Mouse (Mus musculus) heart, postnatal 0 days (tissue): ENCODE data around the gene Usp48. TPM values are rescaled to one million over a fixed set of nuclear protein-coding genes. Genes with fewer than 3 reads are reported as not detected.

Source experiments
- ATAC-seq: fragments of 200-750 bp; cut with Nextera tagmentation; 2 replicates; pipeline ENCODE4 v1.8.0; 2017; ENCODE audit warnings: low read depth, moderate number of reproducible peaks, moderate library complexity; ENCODE audit not compliant: insufficient read depth
- DNase-seq: peaks from one replicate; pipeline ENCODE4 v3.0.0-alpha.2; 2016; ENCODE audit warnings: low spot score
- H3K27ac ChIP-seq: fragments of 300-500 bp; sonication (generic); 2 replicates; pipeline ENCODE4 v1.5.1; 2014; ENCODE audit warnings: low read depth, mild to moderate bottlenecking
- H3K27me3 ChIP-seq: fragments of 300-500 bp; sonication (generic); 2 replicates; pipeline ENCODE4 v1.6.1; 2014; ENCODE audit warnings: low read length, mixed read lengths; ENCODE audit not compliant: control insufficient read depth, insufficient read depth
- H3K36me3 ChIP-seq: fragments of 300-500 bp; sonication (generic); replicated peaks from 2 replicates; pipeline ENCODE4 v1.6.1; 2014; ENCODE audit warnings: low read length, mixed read lengths; ENCODE audit not compliant: control insufficient read depth, insufficient read depth
- H3K4me1 ChIP-seq: fragments of 300-500 bp; sonication (generic); 2 replicates; pipeline ENCODE4 v1.6.1; 2014; ENCODE audit warnings: antibody characterized with exemption; ENCODE audit not compliant: control insufficient read depth, insufficient read depth
- H3K4me2 ChIP-seq: fragments of 300-500 bp; sonication (generic); 2 replicates; pipeline ENCODE4 v1.6.1; 2014; ENCODE audit warnings: low read depth, mild to moderate bottlenecking, low read length, moderate library complexity
- H3K4me3 ChIP-seq: fragments of 300-500 bp; sonication (generic); 2 replicates; pipeline ENCODE4 v1.5.1; 2014; ENCODE audit warnings: low read depth, low read length
- H3K9ac ChIP-seq: fragments of 300-500 bp; sonication (generic); replicated peaks from 2 replicates; pipeline ENCODE4 v1.6.1; 2014; ENCODE audit warnings: low read depth, low read length, mixed read lengths
- H3K9me3 ChIP-seq: fragments of 300-500 bp; sonication (generic); replicated peaks from 2 replicates; pipeline ENCODE4 v1.6.1; 2016; ENCODE audit warnings: low read length; ENCODE audit not compliant: control insufficient read depth
- CTCF ChIP-seq: IDR thresholded peaks from 2 replicates; pipeline ENCODE4 v1.5.1; 2016; ENCODE audit warnings: antibody characterized with exemption, control low read depth, low read depth
- EP300 ChIP-seq: IDR thresholded peaks from 2 replicates; pipeline ENCODE4 v1.6.1; 2016; ENCODE audit warnings: antibody characterized with exemption, low read depth
- whole genome bisulfite sequencing: fragments of 180-500 bp; shearing (Covaris S2); extraction: QIAGEN DNeasy Blood & Tissue Kit; methylation state at CpG from one replicate; pipeline ENCODE4 v1.1.7; 2014; 5-methylcytosine and 5-hydroxymethylcytosine counted together
- polyA plus RNA-seq: library from polyadenylated mRNA; unstranded; fragments of >200 nt; fragmentation: Nextera tagmentation; extraction: Ambion mirVana; gene quantifications from 2 replicates; pipeline ENCODE4 v1.2.1, GENCODE M21; 2015
- total RNA-seq: library from RNA; depleted of rRNA; stranded (reverse); fragments of >200 nt; gene quantifications from 2 replicates; pipeline ENCODE4 v1.2.3, GENCODE M21; 2014; ENCODE audit warnings: low replicate concordance

Gene Usp48
- total and polyA plus RNA-seq, 2 experiments from 2014 or later: 16.4 to 36.7 TPM

GRCm38 (mm10) chr4:137695900-137696299, 102.3 kb downstream of the Usp48 start:
- no peak overlapping the region for H3K27ac ChIP-seq
- H3K36me3 ChIP-seq: no peaks in the 10 kb centered on the region
- DNase-seq: peak; percentile 73

GRCm38 (mm10) chr4:137697156-137697885, 103.8 kb downstream of the Usp48 start:
- H3K27me3 ChIP-seq: peaks cover 3% of the 10 kb centered on the region; the same call in 1 of the 2 replicates
- H3K27ac ChIP-seq: no peak overlapping the region
- ATAC-seq (0 out of 2 replicates have a peak, but pooled peaks have one; percentile 16), DNase-seq (no peak)
- WGBS: 63% methylated on average over 13 of the region's 13 CpGs
- no peaks in the 10 kb centered on the region for H3K36me3 ChIP-seq
- H3K4me2 ChIP-seq: no peak overlapping the region
- H3K9ac ChIP-seq: no peak overlapping the region
- TF ChIP-seq CTCF (no peak), EP300 (no peak)
- H3K4me3 ChIP-seq: no peak overlapping the region
- H3K9me3 ChIP-seq: no peaks in the 10 kb centered on the region
- H3K4me1 ChIP-seq: no peaks in the 10 kb centered on the region; the same call in 1 of the 2 replicates

More at GRCm38 (mm10) chr4:137695900-137696299, 102.3 kb downstream of the Usp48 start:
- WGBS: 7% methylated on average over 4 of the region's 4 CpGs
- no peak overlapping the region for H3K4me2 ChIP-seq
- H3K9me3 ChIP-seq: no peaks in the 10 kb centered on the region
- no peak overlapping the region for H3K4me3 ChIP-seq
- no peak for TF ChIP-seq CTCF
- 0 out of 2 replicates have a peak, but pooled peaks cover 4% of the 10 kb centered on the region for H3K27me3 ChIP-seq
- peak; percentile 47; the same call in 1 of the 2 replicates for ATAC-seq
- no peak overlapping the region for H3K9ac ChIP-seq
- H3K4me1 ChIP-seq: no peaks in the 10 kb centered on the region; the same call in 1 of the 2 replicates

- Histone ChIP-seq H3K27ac (no peak overlapping the region), H3K27me3 (peaks cover 9% of the 10 kb centered on the region; the same call in 1 of the 2 replicates), H3K4me1 (no peaks in the 10 kb centered on the region; the same call in 1 of the 2 replicates), H3K9me3 (no peaks in the 10 kb centered on the region), H3K4me2 (no peak overlapping the region), H3K9ac (no peak overlapping the region), H3K36me3 (no peaks in the 10 kb centered on the region), H3K4me3 (no peak overlapping the region)
- no peak for TF ChIP-seq EP300
- TF ChIP-seq CTCF: no peak
- DNase-seq (no peak), ATAC-seq (no peak)
- WGBS: 52% methylated on average over 7 of the region's 7 CpGs
These were observed 104.8 kb downstream of the Usp48 start for GRCm38 (mm10) chr4:137698076-137698985.

GRCm38 (mm10) chr4:137699264-137700211, 106.0 kb downstream of the Usp48 start:
- no peak overlapping the region for H3K27ac ChIP-seq
- TF ChIP-seq EP300 (no peak), CTCF (no peak)
- H3K4me2 ChIP-seq: no peak overlapping the region
- no peaks in the 10 kb centered on the region for H3K36me3 ChIP-seq
- no peak for DNase-seq
- H3K27me3 ChIP-seq: peaks cover 14% of the 10 kb centered on the region; the same call in 1 of the 2 replicates
- no peak for ATAC-seq
- H3K9ac ChIP-seq: no peak overlapping the region
- H3K4me3 ChIP-seq: no peak overlapping the region
- no peaks in the 10 kb centered on the region; the same call in 1 of the 2 replicates for H3K4me1 ChIP-seq
- 42% methylated on average over 21 of the region's 21 CpGs for WGBS
- H3K9me3 ChIP-seq: no peaks in the 10 kb centered on the region

GRCm38 (mm10) chr4:137700960-137701359, 107.4 kb downstream of the Usp48 start:
- Histone ChIP-seq H3K4me2 (no peak overlapping the region), H3K9me3 (no peaks in the 10 kb centered on the region), H3K27me3 (peaks cover 18% of the 10 kb centered on the region; the same call in 1 of the 2 replicates), H3K4me3 (no peak overlapping the region), H3K9ac (no peak overlapping the region), H3K27ac (no peak overlapping the region), H3K4me1 (no peaks in the 10 kb centered on the region; the same call in 1 of the 2 replicates), H3K36me3 (no peaks in the 10 kb centered on the region)
- DNase-seq (no peak), ATAC-seq (no peak)
- WGBS: 29% methylated on average over 6 of the region's 6 CpGs
- TF ChIP-seq CTCF (no peak), EP300 (no peak)
